Mouse (Mus musculus) forebrain, embryonic 15.5 days (tissue): Measurements from ENCODE around the gene Mamdc4. TPM values are rescaled to one million over a fixed set of nuclear protein-coding genes. Genes with fewer than 3 reads are reported as not detected.
"Not testable (repeated sequence)": the region's sequence is repeated elsewhere in the genome, so short reads cannot be mapped to it uniquely, and the experiment has no call there.

Source experiments
- ATAC-seq: fragments of 200-750 bp; cut with Nextera tagmentation; replicated peaks from 2 replicates; pipeline ENCODE4 v1.8.0; 2017; ENCODE audit warnings: mild to moderate bottlenecking, moderate TSS enrichment, moderate library complexity
- H3K27ac ChIP-seq: fragments of 300-500 bp; sonication (generic); replicated peaks from 2 replicates; pipeline ENCODE4 v1.5.1; 2015; ENCODE audit warnings: mild to moderate bottlenecking, inconsistent platforms
- H3K27me3 ChIP-seq: fragments of 300-500 bp; sonication (generic); 2 replicates; pipeline ENCODE4 v1.6.1; 2015; ENCODE audit warnings: inconsistent platforms
- H3K36me3 ChIP-seq: fragments of 300-500 bp; sonication (generic); 2 replicates; pipeline ENCODE4 v1.6.1; 2015; ENCODE audit warnings: mild to moderate bottlenecking, inconsistent platforms
- H3K4me1 ChIP-seq: fragments of 300-500 bp; sonication (generic); 2 replicates; pipeline ENCODE4 v1.6.1; 2015; ENCODE audit warnings: inconsistent platforms
- H3K4me2 ChIP-seq: fragments of 300-500 bp; sonication (generic); replicated peaks from 2 replicates; pipeline ENCODE4 v1.6.1; 2015; ENCODE audit warnings: mild to moderate bottlenecking, inconsistent platforms
- H3K4me3 ChIP-seq: fragments of 300-500 bp; sonication (generic); 2 replicates; pipeline ENCODE4 v1.5.1; 2015; ENCODE audit warnings: mild to moderate bottlenecking, inconsistent platforms
- H3K9ac ChIP-seq: fragments of 300-500 bp; sonication (generic); replicated peaks from 2 replicates; pipeline ENCODE4 v1.6.1; 2015; ENCODE audit warnings: mild to moderate bottlenecking, inconsistent platforms
- H3K9me3 ChIP-seq: fragments of 300-500 bp; sonication (generic); 2 replicates; pipeline ENCODE4 v1.6.1; 2016; ENCODE audit warnings: inconsistent platforms
- WGBS: fragments of 180-500 bp; shearing (Covaris S2); methylation state at CpG from one replicate; pipeline ENCODE4 v1.1.7; 2015; ENCODE audit warnings: mixed read lengths; 5-methylcytosine and 5-hydroxymethylcytosine counted together
- polyA plus RNA-seq: library from polyadenylated mRNA; unstranded; fragments of >200 nt; fragmentation: Nextera tagmentation; extraction: Ambion mirVana; gene quantifications from 2 replicates; pipeline ENCODE4 v1.2.1, GENCODE M21; 2015

Gene Mamdc4
- polyA plus RNA-seq, 1 experiment from 2014 or later, result 5.3 TPM

DNA sequence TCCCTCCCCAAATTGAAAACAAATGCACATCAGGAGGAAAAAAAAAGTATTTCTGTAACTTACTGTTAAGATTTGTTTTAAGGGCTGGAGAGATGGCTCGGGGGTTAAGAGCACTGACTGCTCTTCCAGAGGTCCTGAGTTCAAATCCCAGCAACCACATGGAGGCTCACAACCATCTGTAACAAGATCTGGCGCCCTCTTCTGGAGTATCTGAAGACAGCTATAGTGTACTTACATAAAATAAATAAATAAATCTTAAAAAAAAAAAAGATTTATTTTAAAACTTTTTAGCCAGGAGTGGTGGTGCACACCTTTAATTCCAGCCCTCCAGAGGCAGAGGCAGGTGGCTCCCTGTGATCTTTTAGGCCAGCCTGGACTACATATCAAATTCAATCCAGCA is 19.2 kb downstream of the Mamdc4 start:
- not testable (repeated sequence) for H3K4me2 ChIP-seq, ATAC-seq, H3K9me3 ChIP-seq, H3K27me3 ChIP-seq, H3K9ac ChIP-seq, H3K27ac ChIP-seq, H3K4me3 ChIP-seq, H3K36me3 ChIP-seq
- peaks cover 25% of the 10 kb centered on the region for H3K4me1 ChIP-seq
- 50% methylated on average over 2 of the region's 2 CpGs for WGBS

DNA sequence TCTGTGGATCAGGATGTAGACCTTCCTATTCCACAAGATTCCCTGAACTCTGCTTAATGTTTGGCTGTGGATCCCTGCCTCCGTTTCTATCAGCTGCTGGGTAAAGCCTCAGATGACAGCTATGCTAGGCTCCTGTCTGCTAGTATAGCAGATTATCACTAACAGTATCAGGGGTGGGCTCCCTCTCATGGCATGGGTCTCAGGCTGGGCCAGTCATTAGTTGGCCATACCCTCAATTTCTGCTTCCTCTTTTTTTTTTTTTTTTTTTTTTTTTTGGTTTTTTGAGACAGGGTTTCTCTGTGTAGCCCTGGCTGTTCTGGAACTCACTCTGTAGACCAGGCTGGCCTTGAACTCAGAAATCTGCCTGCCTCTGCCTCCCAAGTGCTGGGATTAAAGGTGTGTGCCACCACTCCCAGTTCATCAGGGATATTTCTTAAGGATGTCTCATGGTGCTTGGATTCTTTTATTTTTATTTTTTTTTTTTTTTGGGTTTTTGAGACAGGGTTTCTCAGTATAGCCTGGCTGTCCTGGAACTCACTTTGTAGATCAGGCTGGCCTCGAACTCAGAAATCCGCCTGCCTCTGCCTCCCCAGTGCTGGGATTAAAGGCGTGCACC is 21.4 kb downstream of the Mamdc4 start:
- H3K4me3 ChIP-seq, H3K36me3 ChIP-seq, ATAC-seq, H3K4me2 ChIP-seq, H3K9me3 ChIP-seq, H3K9ac ChIP-seq, H3K27me3 ChIP-seq, H3K27ac ChIP-seq: not testable (repeated sequence)
- H3K4me1 ChIP-seq, result peaks cover 11% of the 10 kb centered on the region
- WGBS, result 89% methylated on average over 4 of the region's 4 CpGs

DNA sequence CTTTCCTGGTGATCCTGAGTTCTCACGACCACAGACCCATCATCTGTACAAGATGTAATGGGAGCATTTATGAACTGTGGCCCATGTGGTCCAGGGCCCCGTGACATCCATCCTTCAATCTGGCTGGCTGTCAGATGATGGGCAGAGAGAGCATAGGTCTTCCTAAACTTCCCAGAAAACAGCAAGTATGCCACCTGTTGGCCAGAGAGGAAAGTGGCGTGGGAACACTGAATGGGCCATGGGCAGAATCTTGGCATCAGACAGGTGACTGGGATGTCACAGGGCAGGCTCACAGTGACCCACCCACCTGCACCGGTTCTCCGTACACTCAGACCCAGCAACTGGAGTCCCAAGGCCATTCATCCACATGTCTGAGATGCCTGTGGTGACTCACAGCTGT is 23.5 kb downstream of the Mamdc4 start:
- H3K27me3 ChIP-seq, result no peaks in the 10 kb centered on the region
- 34% methylated on average over 5 of the region's 5 CpGs for WGBS
- no peak overlapping the region for H3K4me2 ChIP-seq
- H3K4me1 ChIP-seq, result peaks cover 9% of the 10 kb centered on the region
- no peak overlapping the region for H3K4me3 ChIP-seq
- no peak for ATAC-seq
- no peak overlapping the region for H3K27ac ChIP-seq
- no peaks in the 10 kb centered on the region for H3K9me3 ChIP-seq
- no peak overlapping the region for H3K9ac ChIP-seq
- H3K36me3 ChIP-seq, result no peaks in the 10 kb centered on the region

DNA sequence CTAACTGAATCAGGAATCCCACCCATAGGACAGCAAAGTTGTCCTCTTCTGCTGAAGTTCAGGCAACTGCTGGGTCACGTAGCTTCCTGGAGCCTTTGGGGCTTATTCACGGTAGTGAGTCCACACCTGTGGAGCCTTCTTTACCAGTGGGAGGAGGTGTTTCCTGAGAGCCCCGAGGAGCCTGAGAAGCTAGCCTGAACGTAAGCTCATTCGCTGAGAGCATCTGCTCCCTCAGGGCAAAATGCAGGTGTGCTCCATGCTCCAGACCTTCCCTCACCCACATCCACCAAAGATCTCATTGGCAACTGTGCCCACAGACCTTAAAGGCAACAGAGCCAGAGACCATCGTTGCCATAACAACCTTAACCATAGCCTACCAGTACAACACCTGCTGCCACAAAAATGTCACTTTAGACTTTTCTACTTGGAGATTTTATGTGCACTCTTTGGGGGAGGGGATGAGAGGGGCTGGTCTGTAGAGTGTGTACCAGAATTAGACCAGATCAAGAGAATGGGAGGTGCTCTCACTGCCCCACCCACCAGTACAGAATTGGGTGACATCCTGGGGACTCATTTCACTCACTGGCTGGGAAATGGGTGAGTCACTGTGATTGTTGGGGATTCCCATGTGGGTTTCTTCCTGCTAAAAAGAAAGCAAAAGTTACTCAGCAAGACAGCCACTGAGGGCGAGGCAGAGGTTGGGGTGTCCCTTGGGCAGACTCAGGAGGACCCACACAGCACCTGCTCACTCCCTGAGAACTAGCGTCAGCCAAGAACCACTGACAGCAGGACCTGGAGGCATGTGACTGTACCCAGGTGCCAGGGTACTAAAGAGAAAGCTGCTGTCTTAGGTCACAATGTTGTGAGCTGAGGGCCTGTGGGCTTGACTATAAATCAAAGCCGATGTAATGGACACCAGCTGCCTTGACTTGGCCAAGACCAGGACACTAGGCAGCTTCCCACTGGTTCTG is 25.3 kb downstream of the Mamdc4 start:
- Histone ChIP-seq H3K9ac (no peak overlapping the region), H3K4me2 (no peak overlapping the region), H3K4me1 (peaks cover 15% of the 10 kb centered on the region), H3K27ac (no peak overlapping the region), H3K9me3 (no peaks in the 10 kb centered on the region), H3K27me3 (no peaks in the 10 kb centered on the region), H3K36me3 (no peaks in the 10 kb centered on the region), H3K4me3 (no peak overlapping the region)
- WGBS, result 79% methylated on average over 9 of the region's 9 CpGs
- no peak for ATAC-seq

DNA sequence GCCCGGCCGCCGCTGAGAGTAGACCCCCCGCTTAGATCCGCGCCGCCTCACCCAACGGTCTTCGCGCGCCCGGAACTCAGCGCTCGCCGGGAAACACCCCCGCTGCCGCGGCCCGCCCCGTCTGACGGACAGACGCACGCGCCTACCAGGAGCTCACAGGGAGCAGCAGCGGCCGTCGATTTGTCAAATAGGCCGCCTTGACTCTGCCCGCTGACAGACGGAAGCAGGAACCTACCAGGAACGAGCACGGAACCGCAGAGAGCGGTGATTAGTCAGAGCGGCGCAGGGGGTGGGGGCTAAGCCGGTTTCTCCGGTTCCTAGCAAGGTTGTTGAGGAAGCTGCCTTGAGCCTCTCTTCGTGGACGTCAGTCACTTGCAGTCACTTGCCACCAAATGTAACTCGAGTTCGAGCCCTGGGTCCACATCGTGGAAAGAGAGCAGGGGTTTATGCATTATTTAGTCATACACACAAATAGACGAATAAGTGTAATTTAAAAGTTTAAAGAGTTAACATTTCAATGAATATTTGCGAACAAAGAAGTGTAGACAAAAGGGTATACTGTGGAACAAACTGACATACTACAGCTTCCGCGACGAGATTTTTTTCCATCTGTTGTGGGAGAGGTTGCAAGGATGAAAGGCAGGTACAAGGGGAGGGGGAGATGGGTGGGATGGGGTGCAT is 27.7 kb downstream of the Mamdc4 start, which contains the start of gene Traf2:
Gene Traf2, minus strand, starts transcription at position 130 of the 681 bp plus-strand sequence.
- 3% methylated on average over 48 of the region's 48 CpGs for WGBS
- H3K4me1 ChIP-seq, result peaks cover 15% of the 10 kb centered on the region
- ATAC-seq, result peak; percentile 100
- no peaks in the 10 kb centered on the region for H3K27me3 ChIP-seq
- peak within 1 kb of the TSS; percentile 49; the same call in 1 of the 2 replicates for H3K27ac ChIP-seq
- peak within 1 kb of the TSS; percentile 57 for H3K9ac ChIP-seq
- no peaks in the 10 kb centered on the region for H3K9me3 ChIP-seq
- peak within 1 kb of the TSS; percentile 57 for H3K4me2 ChIP-seq
- H3K4me3 ChIP-seq, result peak within 1 kb of the TSS; percentile 59
- no peaks in the 10 kb centered on the region for H3K36me3 ChIP-seq

DNA sequence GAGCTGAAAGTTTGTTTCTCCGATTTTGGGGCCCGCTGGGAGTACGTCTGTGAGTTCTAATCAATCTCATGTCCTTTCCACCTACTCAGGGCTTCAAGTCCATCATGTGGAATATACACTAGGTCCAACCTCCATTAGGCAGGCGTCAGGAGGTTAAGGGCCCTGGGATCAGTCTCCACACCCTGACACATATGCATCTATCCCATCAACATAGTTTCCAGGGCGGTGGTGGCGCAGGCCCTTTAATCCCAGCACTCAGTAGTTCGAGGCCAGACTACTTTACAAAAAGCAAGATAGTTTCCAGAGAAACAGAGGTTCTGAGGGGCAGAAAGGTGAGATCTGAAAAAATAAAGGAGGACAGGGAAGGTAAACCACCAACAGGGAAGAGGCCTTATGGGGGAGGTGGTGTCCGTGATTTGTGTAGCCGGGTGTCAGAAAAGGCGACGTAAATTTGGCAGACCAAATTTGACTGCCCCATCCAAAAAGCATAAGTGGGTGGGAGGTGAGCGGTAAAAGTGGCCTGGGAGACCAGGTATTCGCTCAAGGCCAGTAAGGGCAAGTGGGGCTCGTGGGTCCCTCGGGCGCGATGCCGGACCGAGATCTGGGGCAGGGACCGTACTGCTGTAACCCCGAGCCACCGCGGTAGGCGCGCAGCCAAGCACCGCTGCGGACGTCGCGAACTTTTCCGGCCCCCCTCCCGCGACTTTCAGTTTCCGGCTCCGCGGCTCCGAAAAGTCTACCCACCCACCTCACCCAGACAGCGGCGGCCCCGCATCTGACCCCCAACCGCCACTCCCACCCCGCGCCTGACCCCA is 28.4 kb downstream of the Mamdc4 start:
- 8% methylated on average over 41 of the region's 43 CpGs for WGBS
- Histone ChIP-seq H3K9ac (peak overlapping the region; percentile 57), H3K4me3 (peak overlapping the region; percentile 59), H3K36me3 (no peaks in the 10 kb centered on the region), H3K27me3 (no peaks in the 10 kb centered on the region), H3K4me1 (peaks cover 15% of the 10 kb centered on the region), H3K27ac (peak overlapping the region; percentile 49; the same call in 1 of the 2 replicates), H3K4me2 (peak overlapping the region; percentile 57), H3K9me3 (no peaks in the 10 kb centered on the region)
- peak; percentile 47 for ATAC-seq

DNA sequence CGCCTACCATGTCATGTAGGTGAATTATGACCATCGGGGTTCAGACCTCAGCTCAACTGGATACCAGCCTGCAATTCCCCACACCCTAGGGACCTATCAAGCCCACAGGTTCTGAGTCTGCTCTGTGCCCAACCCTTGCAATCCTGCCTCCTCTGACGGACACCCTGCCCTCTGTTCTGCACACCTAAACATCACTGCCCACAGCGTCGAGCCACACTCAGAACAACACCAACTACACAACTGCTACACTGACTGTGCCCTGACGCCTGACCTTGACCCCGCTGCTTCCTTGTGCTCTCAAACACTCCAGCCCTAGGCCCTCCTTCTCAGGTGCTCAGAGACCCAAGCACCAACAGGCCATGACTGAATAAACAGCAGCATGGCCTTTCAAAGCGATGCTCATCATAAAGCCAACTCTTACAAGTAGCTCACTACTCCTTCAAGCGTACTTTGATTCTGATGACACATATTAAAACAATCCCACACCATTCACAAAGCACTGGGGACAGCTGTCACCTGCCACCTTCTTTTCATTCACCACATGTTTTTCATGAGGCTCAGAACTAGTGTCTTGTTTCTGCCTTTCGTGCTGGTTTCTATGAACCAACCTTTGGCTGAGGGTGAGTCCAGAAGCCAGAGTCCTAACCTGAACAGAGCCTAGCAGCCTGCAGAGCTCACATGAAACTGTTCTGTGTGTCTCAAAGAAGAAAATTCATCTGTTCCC is 32.8 kb downstream of the Mamdc4 start:
- no peak for ATAC-seq
- Histone ChIP-seq H3K4me3 (no peak overlapping the region), H3K27ac (no peak overlapping the region), H3K4me1 (peaks cover 8% of the 10 kb centered on the region), H3K9me3 (no peaks in the 10 kb centered on the region), H3K9ac (no peak overlapping the region), H3K4me2 (no peak overlapping the region), H3K36me3 (peaks cover 7% of the 10 kb centered on the region; the same call in 1 of the 2 replicates), H3K27me3 (no peaks in the 10 kb centered on the region)
- 88% methylated on average over 10 of the region's 10 CpGs for WGBS

DNA sequence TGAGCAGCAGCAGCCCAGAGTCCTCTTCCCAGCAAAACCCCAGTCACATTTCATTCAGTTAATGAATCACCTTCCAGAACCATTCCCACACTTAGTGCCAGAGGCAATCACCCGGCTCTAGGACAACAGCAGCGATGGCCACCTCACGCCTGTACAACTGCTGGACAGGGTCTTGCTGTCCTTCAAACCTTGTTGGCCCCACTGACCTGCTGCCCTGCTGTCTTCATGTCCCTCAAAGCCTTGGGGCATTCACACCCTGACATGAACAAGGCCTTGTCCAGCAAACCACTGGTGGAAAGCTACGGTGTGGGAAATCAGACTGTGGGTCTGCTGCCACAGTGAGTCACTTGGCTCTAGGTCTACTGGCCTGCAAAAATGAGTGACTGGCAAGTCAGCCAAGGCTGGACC is 34.1 kb downstream of the Mamdc4 start:
- no peak for ATAC-seq
- Histone ChIP-seq H3K27ac (no peak overlapping the region), H3K4me1 (no peaks in the 10 kb centered on the region), H3K36me3 (peaks cover 17% of the 10 kb centered on the region), H3K27me3 (no peaks in the 10 kb centered on the region), H3K9ac (no peak overlapping the region), H3K4me3 (no peak overlapping the region), H3K4me2 (no peak overlapping the region), H3K9me3 (no peaks in the 10 kb centered on the region)
- 95% methylated on average over 4 of the region's 4 CpGs for WGBS

DNA sequence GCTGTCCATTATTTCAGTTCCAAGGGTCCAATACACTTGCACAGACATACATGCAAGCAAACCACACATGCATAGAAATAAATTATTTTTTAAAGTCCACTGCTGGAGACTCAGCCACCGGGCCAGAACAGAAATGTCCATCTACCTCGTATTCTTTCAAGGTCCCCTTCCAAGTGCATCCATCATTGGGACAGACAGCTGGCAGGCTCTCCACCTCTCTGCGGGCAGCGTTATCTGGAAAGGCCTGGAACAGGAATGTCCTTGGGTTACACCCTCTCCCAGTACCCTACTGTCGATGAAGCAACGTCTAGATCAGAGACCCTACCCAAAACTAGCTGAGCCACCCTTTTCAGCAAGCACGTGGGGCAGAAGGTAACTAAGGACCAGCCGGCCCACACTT is 38.1 kb downstream of the Mamdc4 start:
- Histone ChIP-seq H3K27ac (no peak overlapping the region), H3K4me1 (no peaks in the 10 kb centered on the region), H3K36me3 (peaks cover 19% of the 10 kb centered on the region), H3K27me3 (no peaks in the 10 kb centered on the region), H3K9ac (no peak overlapping the region), H3K4me3 (no peak overlapping the region), H3K9me3 (no peaks in the 10 kb centered on the region), H3K4me2 (no peak overlapping the region)
- no peak for ATAC-seq
- 94% methylated on average over 8 of the region's 8 CpGs for WGBS

DNA sequence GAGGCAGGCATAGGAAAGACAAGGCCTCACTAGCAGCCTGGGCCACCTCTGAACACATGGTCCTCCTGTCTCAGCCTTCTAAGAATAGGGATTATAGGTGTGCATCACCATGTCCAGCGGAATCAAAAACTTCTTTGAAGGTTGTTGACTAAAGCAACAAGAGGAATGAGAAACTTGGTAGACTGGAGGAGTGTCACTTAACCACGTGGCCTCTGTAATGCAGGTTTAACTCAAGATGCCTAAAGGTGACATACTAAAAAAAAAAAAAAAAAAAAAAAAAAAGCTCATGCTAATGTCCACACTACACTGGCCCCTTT is 39.8 kb downstream of the Mamdc4 start:
- Histone ChIP-seq H3K27ac (no peak overlapping the region), H3K9ac (no peak overlapping the region), H3K4me2 (no peak overlapping the region), H3K27me3 (no peaks in the 10 kb centered on the region), H3K4me3 (no peak overlapping the region), H3K36me3 (peaks cover 25% of the 10 kb centered on the region), H3K4me1 (no peaks in the 10 kb centered on the region), H3K9me3 (no peaks in the 10 kb centered on the region)
- 96% methylated on average over 2 of the region's 2 CpGs for WGBS
- ATAC-seq, result no peak

DNA sequence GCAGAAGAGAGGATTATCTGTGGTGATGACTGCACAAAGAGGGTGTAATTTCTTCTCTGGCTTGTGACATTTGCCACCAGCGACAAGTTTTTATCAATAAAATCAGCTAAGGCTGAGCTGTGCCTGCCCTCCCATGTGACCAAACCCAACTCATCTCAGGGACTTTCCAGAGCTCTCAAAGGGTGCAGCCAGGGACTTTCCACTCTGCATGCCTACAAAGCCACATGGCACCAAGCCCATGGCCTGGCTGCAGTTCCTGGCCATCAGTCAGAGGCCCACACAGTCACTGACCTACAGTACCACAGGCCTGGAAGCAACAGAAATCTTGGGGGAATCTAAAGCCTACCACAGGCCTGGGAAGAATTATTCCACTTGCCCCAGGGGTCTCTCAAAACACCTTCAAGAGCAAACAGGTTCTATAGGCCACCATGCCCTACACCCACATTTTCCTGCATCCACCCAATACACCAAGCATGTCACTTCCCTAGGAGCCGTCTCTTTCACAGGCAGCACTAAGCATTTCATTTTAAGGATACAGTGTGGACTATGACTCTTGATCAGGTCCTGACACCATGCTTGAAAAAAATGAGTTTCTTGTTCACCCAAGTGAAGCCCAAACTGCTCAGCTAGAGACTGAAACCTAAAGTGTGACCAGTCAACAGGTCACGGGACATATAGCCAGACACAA is 40.3 kb downstream of the Mamdc4 start:
- H3K27ac ChIP-seq, result no peak overlapping the region
- H3K4me3 ChIP-seq, result no peak overlapping the region
- no peaks in the 10 kb centered on the region for H3K27me3 ChIP-seq
- no peaks in the 10 kb centered on the region for H3K9me3 ChIP-seq
- H3K36me3 ChIP-seq, result peaks cover 29% of the 10 kb centered on the region
- no peaks in the 10 kb centered on the region for H3K4me1 ChIP-seq
- WGBS, result 93% methylated on average over 3 of the region's 3 CpGs
- H3K4me2 ChIP-seq, result no peak overlapping the region
- H3K9ac ChIP-seq, result no peak overlapping the region
- no peak for ATAC-seq
